ENCODE assay signal across 9 mouse cellular contexts in the genomic region with DNA sequence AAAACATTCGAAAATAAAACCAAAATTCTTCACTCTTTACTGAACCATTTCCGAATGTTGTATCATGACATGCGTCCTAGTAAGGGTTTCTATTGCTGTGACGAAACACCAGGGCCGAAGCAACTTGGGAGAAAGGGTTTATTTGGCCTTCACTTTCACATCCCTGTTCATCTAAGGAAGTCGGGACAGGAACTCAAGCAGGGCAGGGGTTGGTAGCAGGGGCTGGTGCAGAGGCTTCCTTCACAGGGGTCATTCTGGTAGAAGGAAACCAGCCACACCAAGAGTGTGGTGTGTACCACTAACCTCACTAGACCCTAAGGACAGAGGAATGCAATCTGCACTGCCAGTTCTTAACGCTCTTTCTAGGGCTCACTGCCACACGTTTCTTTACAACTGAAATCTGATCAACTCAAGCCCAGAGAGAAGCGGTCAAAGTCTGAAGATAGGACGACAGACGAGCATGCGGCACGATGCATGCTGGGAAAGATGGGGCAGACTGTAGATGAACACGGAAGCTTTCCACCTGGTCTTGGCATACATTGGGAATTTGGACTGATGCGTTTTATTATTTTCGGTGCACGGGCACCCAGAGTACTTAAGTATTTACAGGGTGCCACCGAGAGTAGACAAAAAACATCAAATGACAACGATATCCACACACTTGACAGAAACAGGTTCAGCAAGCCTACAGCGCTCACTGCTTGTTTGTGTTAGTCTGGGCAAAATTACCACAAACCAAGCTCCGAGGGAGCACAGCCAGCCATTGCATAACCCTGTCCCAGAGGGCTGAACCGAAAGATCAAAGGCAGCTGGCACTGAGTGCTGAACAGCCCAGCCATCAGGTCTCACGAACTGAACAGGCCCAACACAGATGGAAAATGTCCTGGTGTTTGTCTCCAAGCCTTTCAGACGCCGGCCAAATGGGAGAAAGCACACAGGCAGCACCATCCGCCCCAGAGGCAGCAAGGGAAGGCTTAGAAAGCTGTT. TPM values are rescaled to one million over a fixed set of nuclear protein-coding genes. Genes with fewer than 3 reads are reported as not detected.
DNase-seq lines count a peak whose midpoint lies in the region; TF ChIP-seq lines count a peak whose summit lies in the region.
"Had no signal": no experiment of that assay in that cellular context is flagged by ENCODE, and none has a peak within 500 bp of the region (broad histone marks: within the 10 kb centered on the region; RNA-seq: fewer than 3 reads in every experiment).

No protein-coding gene starts in this region.

- peak; percentile 28 for DNase-seq in layer of hippocampus, adult 11-12 months (ENCODE audit: low spot score)
- DNase-seq in layer of hippocampus, adult 9-10 months (ENCODE audit: low spot score), result no peak
- peak; percentile 62 for DNase-seq in adrenal gland, adult 8-10 months
- peak; percentile 80 for DNase-seq in gastrocnemius, adult 2 months
- DNase-seq in kidney, postnatal 25 days, result peak; percentile 39 to 79
- DNase-seq in ovary, postnatal 14 days (ENCODE audit: low spot score), result peak; percentile 46
- no peak for DNase-seq in left cerebral cortex, postnatal 36 days (ENCODE audit: low spot score in 2 of 2)
- DNase-seq in embryo, embryonic 10 days (ENCODE audit: low spot score), result no peak

- intact Hi-C loops in gastrocnemius, adult 2 months (cut with DNase I), result loop anchor here (1.0 kb wide), 2 partner anchors 31 to 78 kb away; no protein-coding TSS in a partner anchor
- intact Hi-C loops in left cerebral cortex, postnatal 36 days (cut with DNase I), result loop anchor here (2.0 kb wide), 1 partner anchor 78 kb away; the partner anchor contains the start of gene Lrrk1

- TF ChIP-seq CTCF in gastrocnemius, adult 2 months (IDR thresholded peaks at IDR 0.05), result no peak

- peak overlapping the region; percentile 13 for H3K4me3 ChIP-seq in gastrocnemius, adult 2 months

- peak overlapping the region; percentile 64 for H3K27ac ChIP-seq in gastrocnemius, adult 2 months

RNA-seq across cellular contexts. Expression of gene Gm10974, which starts 54.7 kb away (rescaled TPM):
- not detected for total RNA-seq in adrenal gland, adult 8-10 months (2022)
- not detected for total RNA-seq in gastrocnemius, adult 2 months (2021)
- total RNA-seq in left cerebral cortex, postnatal 36 days (2021), result not detected
- total RNA-seq: layer of hippocampus, adult 18-20 months had no signal

Comparison
In these comparisons a context has a peak if more than half of its experiments do, and no peak if none do; other contexts are left out.
1. DNase-seq: peak in layer of hippocampus, adult 11-12 months (single experiment), adrenal gland, adult 8-10 months (single experiment), gastrocnemius, adult 2 months (single experiment), kidney, postnatal 25 days (2 of 2) and ovary, postnatal 14 days (single experiment); none in layer of hippocampus, adult 9-10 months (single experiment), left cerebral cortex, postnatal 36 days (0 of 2) and embryo, embryonic 10 days (single experiment).